Mouse (Mus musculus) limb, embryonic 11.5 days (tissue): ENCODE results near the gene Akirin1. TPM values are rescaled to one million over a fixed set of nuclear protein-coding genes. Genes with fewer than 3 reads are reported as not detected.

Experiments
- ATAC-seq: fragments of 200-750 bp; cut with Nextera tagmentation; 2 replicates; pipeline ENCODE4 v1.8.0; 2017; ENCODE audit warnings: low read depth; ENCODE audit not compliant: insufficient number of reproducible peaks, low FRiP score, low TSS enrichment
- DNase-seq: peaks from one replicate; pipeline ENCODE4 v3.0.0-alpha.2; 2015; ENCODE audit warnings: low spot score
- H3K27ac ChIP-seq: fragments of 300-500 bp; sonication (generic); replicated peaks from 2 replicates; pipeline ENCODE4 v1.5.1; 2014; ENCODE audit warnings: low read depth, mild to moderate bottlenecking, low read length
- H3K27me3 ChIP-seq: fragments of 300-500 bp; sonication (generic); 2 replicates; pipeline ENCODE4 v1.6.1; 2014; ENCODE audit warnings: mild to moderate bottlenecking, low read length, mixed read lengths; ENCODE audit not compliant: control insufficient read depth, insufficient read depth
- H3K36me3 ChIP-seq: fragments of 300-500 bp; sonication (generic); 2 replicates; pipeline ENCODE4 v1.6.1; 2014; ENCODE audit warnings: mild to moderate bottlenecking, low read length, moderate library complexity, mixed read lengths; ENCODE audit not compliant: control insufficient read depth, insufficient read depth
- H3K4me1 ChIP-seq: fragments of 300-500 bp; sonication (generic); 2 replicates; pipeline ENCODE4 v1.6.1; 2014; ENCODE audit warnings: low read length, mixed read lengths; ENCODE audit not compliant: control insufficient read depth, insufficient read depth
- H3K4me2 ChIP-seq: fragments of 300-500 bp; sonication (generic); 2 replicates; pipeline ENCODE4 v1.6.1; 2014; ENCODE audit warnings: low read depth, mild to moderate bottlenecking, moderate library complexity; ENCODE audit not compliant: severe bottlenecking
- H3K4me3 ChIP-seq: fragments of 300-500 bp; sonication (generic); 2 replicates; pipeline ENCODE4 v1.5.1; 2014; ENCODE audit warnings: low read depth, low read length
- H3K9ac ChIP-seq: fragments of 300-500 bp; sonication (generic); 2 replicates; pipeline ENCODE4 v1.6.1; 2014; ENCODE audit warnings: mild to moderate bottlenecking, low read length
- H3K9me3 ChIP-seq: fragments of 300-500 bp; sonication (generic); 2 replicates; pipeline ENCODE4 v1.6.1; 2016; ENCODE audit warnings: low read length; ENCODE audit not compliant: control insufficient read depth
- WGBS: fragments of 180-500 bp; shearing (Covaris S2); extraction: QIAGEN DNeasy Blood & Tissue Kit; methylation state at CpG from one replicate; pipeline ENCODE4 v1.1.7; 2014; 5-methylcytosine and 5-hydroxymethylcytosine counted together
- polyA plus RNA-seq: library from polyadenylated mRNA; unstranded; fragments of >200 nt; fragmentation: Nextera tagmentation; extraction: Ambion mirVana; gene quantifications from 2 replicates; pipeline ENCODE4 v1.2.1, GENCODE M21; 2014

The Akirin1 gene
- polyA plus RNA-seq, 1 experiment from 2014 or later = 68.8 TPM

DNA sequence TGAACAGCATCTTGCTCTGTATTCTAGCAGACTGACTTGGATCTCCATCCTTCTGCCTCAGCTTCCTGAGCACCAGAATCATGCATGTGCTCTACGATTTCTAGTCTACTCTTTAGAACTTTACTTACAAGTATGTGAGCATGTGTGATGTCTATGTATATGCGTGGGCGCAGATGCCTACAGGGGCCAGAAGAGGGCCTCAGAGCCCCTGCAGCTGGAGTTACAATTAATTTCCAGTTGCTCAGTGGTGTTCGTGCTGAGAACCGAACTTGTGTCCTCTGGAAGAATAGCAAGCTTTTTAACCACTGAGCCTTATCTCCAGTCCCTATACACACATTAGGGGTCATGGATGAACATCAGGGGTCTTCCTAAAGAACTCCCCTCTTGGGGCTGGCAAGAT is 42.8 kb downstream of the Akirin1 start:
- Histone ChIP-seq H3K4me3 (no peak overlapping the region), H3K4me2 (no peak overlapping the region), H3K27ac (no peak overlapping the region), H3K4me1 (no peaks in the 10 kb centered on the region), H3K36me3 (no peaks in the 10 kb centered on the region), H3K9me3 (no peaks in the 10 kb centered on the region), H3K9ac (no peak overlapping the region), H3K27me3 (no peaks in the 10 kb centered on the region)
- DNase-seq = no peak
- WGBS = 93% methylated on average over 5 of the region's 5 CpGs
- no peak for ATAC-seq

DNA sequence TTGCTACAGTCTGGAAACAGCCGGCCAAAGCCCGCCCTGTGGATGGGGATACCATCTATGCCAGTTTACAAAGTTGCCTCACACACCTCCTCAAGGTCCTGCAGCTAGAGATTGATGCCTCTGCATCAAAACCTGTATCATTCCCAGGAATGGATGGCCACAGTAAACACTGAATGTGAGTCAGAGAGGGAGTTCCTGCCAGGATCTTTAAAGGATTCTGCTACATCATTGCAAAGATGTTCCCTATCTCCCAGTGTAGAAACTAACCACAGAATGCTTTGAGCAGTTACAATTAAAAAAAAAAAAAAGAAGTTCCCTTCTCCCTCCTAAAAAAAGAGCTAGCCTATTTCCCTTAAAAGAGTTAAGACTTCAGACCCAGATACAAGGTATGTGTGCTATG is 44.8 kb downstream of the Akirin1 start:
- H3K4me2 ChIP-seq = no peak overlapping the region
- no peak overlapping the region for H3K27ac ChIP-seq
- no peaks in the 10 kb centered on the region for H3K27me3 ChIP-seq
- no peaks in the 10 kb centered on the region for H3K36me3 ChIP-seq
- WGBS = 86% methylated on average over 2 of the region's 2 CpGs
- DNase-seq = no peak
- H3K9me3 ChIP-seq = no peaks in the 10 kb centered on the region
- no peak overlapping the region for H3K4me3 ChIP-seq
- no peak overlapping the region for H3K9ac ChIP-seq
- ATAC-seq = no peak
- no peaks in the 10 kb centered on the region for H3K4me1 ChIP-seq

DNA sequence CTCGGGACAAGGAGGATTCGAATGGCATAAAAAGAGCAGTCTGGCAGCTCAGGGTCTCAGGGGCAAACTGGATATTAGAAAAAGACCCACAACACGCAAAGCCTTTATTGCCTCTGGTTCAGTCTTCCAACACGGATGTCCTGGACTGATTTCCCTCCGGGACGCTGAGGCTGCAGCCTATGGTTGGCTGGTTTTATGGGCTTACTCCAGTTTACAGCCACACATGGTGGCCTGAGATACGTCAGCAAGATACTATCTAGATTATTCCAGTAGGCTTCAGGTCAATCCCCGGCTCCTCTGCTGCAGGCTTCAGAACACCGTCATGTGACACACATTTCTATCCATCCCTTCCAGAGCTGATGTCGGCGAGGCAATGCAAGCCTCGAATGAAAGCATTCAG is 56.8 kb downstream of the Akirin1 start:
- Histone ChIP-seq H3K4me2 (no peak overlapping the region), H3K9ac (no peak overlapping the region), H3K4me1 (no peaks in the 10 kb centered on the region), H3K27me3 (no peaks in the 10 kb centered on the region), H3K36me3 (no peaks in the 10 kb centered on the region), H3K4me3 (no peak overlapping the region), H3K9me3 (no peaks in the 10 kb centered on the region), H3K27ac (no peak overlapping the region)
- no peak for DNase-seq
- ATAC-seq = no peak
- WGBS = 79% methylated on average over 12 of the region's 12 CpGs

DNA sequence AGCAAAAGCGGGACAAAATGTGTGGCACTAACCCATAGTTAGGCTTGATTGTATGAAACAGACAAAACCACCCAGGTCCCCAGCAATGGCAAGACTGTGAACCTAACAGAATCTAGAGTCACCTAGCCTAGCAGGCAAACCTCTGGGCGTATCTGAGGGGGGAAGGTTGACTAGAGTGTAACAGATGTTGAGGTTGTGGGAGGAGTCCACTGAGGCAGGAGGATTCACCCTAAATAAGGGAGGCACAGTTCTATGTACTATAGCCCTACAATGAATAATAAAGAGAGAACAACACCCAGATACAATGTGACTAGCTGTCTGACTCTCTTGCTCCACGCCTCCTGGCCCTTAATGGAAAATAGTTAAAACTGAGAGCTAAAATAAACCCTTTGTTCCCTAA is 58.1 kb downstream of the Akirin1 start:
- WGBS = 86% methylated on average over 3 of the region's 3 CpGs
- no peak overlapping the region for H3K4me2 ChIP-seq
- H3K4me1 ChIP-seq = no peaks in the 10 kb centered on the region
- H3K4me3 ChIP-seq = no peak overlapping the region
- H3K27me3 ChIP-seq = no peaks in the 10 kb centered on the region
- no peaks in the 10 kb centered on the region for H3K36me3 ChIP-seq
- DNase-seq (no peak), ATAC-seq (no peak)
- H3K27ac ChIP-seq = no peak overlapping the region
- H3K9me3 ChIP-seq = no peaks in the 10 kb centered on the region
- H3K9ac ChIP-seq = no peak overlapping the region

DNA sequence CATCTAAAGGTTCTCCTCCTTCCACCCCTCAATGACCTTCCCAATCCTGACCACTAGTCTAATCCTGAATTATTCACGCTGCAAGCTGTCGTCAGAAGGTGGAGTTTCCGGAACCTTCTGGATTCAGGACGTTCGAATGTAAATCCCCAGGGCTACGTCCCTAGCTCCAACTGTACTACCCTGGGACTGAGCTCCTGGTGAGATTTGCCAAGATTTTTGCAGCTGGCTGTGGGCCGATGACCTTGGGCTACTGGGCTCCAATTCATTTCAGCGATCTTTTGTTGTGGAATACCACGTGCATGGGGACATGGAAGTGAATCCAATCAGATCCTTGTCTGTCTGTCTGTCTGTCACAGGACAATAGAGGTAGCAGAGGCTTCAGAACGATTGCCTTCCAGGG is 59.8 kb downstream of the Akirin1 start:
- WGBS = 87% methylated on average over 10 of the region's 10 CpGs
- H3K4me2 ChIP-seq = no peak overlapping the region
- H3K27ac ChIP-seq = no peak overlapping the region
- no peak overlapping the region for H3K9ac ChIP-seq
- H3K9me3 ChIP-seq = no peaks in the 10 kb centered on the region
- ATAC-seq = no peak
- H3K27me3 ChIP-seq = peaks cover 7% of the 10 kb centered on the region
- H3K36me3 ChIP-seq = no peaks in the 10 kb centered on the region
- DNase-seq = no peak
- H3K4me1 ChIP-seq = peaks cover 8% of the 10 kb centered on the region
- H3K4me3 ChIP-seq = no peak overlapping the region

DNA sequence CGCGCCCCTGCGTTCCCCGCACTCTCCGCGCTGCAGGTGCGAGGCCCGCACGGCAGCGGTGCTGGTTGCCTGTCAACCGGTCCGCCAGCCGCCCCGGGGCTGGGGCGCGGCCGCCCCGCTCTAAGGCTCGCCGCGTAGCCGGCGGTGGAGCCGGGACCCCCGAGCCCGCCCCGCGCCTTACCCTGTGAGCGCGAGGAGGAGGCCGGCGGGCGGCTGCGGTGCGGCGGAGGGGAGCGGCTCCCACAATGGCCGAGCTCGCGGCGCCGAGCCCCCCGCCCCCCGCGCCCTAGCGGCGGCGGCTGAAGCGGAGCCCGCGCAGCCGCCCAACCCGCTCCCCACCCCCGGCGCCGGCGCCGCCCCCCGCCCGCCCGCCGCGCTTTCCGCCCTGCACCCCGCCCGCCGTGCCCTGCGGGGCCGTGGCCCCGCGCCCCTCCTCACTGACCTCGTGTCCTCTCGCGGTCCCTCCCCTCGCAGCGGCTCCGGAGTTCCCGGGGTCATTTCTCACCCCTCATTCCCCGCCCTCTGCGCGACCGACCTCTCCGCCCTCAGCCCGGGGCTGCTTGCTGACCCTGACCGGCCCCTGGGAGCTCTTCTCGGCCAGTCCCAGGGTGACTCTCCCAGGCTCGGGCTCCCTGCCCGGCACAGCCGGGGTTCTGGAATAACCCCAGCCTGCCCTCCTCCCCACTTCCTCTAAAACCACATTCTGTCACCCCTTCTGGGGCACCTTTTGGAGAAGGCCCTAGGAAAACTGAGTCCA is 62.9 kb downstream of the Akirin1 start:
- ATAC-seq (peak; percentile 40; the same call in 1 of the 2 replicates), DNase-seq (peak; percentile 57)
- H3K4me3 ChIP-seq = peak overlapping the region; percentile 70
- H3K36me3 ChIP-seq = no peaks in the 10 kb centered on the region
- H3K9me3 ChIP-seq = no peaks in the 10 kb centered on the region
- peak overlapping the region; percentile 65 for H3K9ac ChIP-seq
- no peak overlapping the region for H3K27ac ChIP-seq
- under 1% methylated on average over 48 of the region's 89 CpGs for WGBS
- peaks cover 9% of the 10 kb centered on the region for H3K27me3 ChIP-seq
- H3K4me1 ChIP-seq = peaks cover 8% of the 10 kb centered on the region
- H3K4me2 ChIP-seq = peak overlapping the region; percentile 100

DNA sequence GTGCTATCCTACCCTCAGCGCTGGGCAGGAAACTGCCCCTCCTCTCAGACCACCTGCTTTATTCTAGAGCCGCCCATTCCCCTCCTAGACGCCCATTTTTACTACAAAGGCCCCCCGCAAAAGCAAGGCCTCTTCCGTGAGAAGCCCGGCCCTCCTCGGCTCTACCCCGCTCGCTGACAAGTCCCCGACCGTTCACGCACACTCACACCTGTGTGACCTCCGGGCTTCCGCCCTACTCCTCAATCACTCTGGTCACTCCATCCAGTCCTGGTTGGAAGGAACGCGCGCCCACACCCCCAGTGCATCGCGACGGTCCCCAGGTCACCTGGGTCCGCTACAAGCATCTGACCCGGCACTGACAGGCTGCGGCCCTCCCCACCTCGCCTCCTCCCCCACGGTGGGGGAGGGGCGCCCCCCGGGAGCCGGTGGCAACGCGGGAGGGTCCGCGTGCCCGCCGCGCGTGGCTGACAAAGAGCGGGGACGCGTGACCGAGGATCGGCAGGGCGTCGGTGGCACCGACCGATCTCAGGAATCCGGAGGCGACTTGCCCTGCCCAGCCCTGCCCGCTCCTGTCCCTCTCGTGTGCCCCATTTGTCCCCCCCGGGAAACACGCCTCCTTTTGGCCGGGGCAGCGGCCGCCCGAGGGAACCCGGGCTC is 63.6 kb downstream of the Akirin1 start:
- peak; percentile 51 for DNase-seq
- H3K27ac ChIP-seq = no peak overlapping the region
- peak overlapping the region; percentile 100 for H3K4me2 ChIP-seq
- WGBS = under 1% methylated on average over 40 of the region's 56 CpGs
- H3K36me3 ChIP-seq = no peaks in the 10 kb centered on the region
- peak overlapping the region; percentile 70 for H3K4me3 ChIP-seq
- ATAC-seq = peak; percentile 45
- peaks cover 9% of the 10 kb centered on the region for H3K27me3 ChIP-seq
- peaks cover 8% of the 10 kb centered on the region for H3K4me1 ChIP-seq
- no peaks in the 10 kb centered on the region for H3K9me3 ChIP-seq
- H3K9ac ChIP-seq = peak overlapping the region; percentile 65

DNA sequence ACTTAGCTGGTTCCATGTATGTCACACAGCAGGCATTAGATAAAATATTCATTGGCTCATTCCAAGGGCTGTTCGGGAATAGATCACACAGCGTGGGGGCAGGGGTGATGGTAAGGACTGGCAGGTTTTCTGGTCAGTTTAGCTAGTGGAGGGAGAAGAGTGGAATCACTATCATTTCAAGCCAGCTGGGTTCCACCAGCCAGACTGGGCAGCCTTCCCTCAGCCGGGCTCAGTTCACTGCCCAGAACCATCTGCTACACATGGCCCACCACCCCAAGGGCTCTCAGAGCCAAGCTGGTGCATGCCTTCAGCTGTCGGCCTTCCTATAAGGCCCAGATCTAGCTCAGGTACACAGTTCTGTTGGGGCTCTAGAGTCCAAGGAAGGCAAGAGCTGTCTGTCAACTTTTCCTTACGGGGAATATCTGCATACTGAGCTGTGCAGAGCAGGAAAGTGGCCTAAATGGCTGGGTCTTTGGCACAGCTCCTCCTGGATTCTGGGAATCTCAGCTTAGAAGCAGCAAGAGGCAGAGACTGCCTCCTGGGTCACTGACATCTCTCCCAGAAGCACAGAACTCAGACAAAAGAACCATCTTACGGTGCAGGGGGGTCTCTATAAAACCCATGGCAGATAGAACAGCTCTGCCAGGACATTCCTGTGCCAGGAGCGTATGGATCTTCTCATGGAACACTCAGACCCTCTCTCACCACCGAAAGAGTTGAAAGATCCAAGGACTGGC is 64.5 kb downstream of the Akirin1 start:
- H3K4me1 ChIP-seq = peaks cover 8% of the 10 kb centered on the region
- H3K27me3 ChIP-seq = peaks cover 9% of the 10 kb centered on the region
- H3K4me3 ChIP-seq = peak overlapping the region; percentile 70
- H3K4me2 ChIP-seq = peak overlapping the region; percentile 100
- DNase-seq = no peak
- no peaks in the 10 kb centered on the region for H3K9me3 ChIP-seq
- H3K9ac ChIP-seq = no peak overlapping the region
- no peak overlapping the region for H3K27ac ChIP-seq
- WGBS = 58% methylated on average over 8 of the region's 8 CpGs
- no peak for ATAC-seq
- H3K36me3 ChIP-seq = no peaks in the 10 kb centered on the region
